Mouse (Mus musculus) c-Kit-positive CD71-negative TER-119-negative erythroid progenitor cells, embryonic 14.5 days (primary cell): ENCODE results near the gene Trappc12.
"Not testable (repeated sequence)": the region's sequence is repeated elsewhere in the genome, so short reads cannot be mapped to it uniquely, and the experiment has no call there.

Experiments
- DNase-seq: peaks from one replicate; pipeline ENCODE4 v3.0.0-alpha.2; 2013; ENCODE audit warnings: low read depth

Gene Trappc12

GRCm38 (mm10) chr12:28733520-28734245 is 16.6 kb downstream of the Trappc12 start:
- not testable (repeated sequence) for DNase-seq

DNA sequence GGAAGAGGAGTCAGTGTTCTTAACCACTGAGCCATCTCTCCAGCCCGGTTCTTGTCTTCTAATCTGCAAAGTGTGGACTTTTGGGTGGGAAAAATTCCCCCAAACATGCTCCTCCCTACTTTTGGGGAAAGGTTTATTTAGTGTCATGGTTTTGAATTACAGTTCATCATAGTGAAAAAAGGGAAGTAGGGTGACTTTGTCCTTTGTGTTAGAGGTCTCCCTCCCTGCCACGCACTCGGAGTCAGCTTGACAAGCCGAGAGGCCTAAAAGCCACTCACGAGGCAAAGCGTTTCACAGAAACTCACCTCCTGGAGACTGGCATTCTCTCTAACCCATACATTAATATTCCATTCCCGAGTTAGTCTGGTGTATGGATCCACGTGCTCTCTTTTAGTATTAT is 17.6 kb downstream of the Trappc12 start:
- DNase-seq = no peak

GRCm38 (mm10) chr12:28727061-28727460 is 23.2 kb downstream of the Trappc12 start:
- DNase-seq = no peak

- no peak for DNase-seq
Observed at GRCm38 (mm10) chr12:28726204-28726603, 24.1 kb downstream of the Trappc12 start.

DNA sequence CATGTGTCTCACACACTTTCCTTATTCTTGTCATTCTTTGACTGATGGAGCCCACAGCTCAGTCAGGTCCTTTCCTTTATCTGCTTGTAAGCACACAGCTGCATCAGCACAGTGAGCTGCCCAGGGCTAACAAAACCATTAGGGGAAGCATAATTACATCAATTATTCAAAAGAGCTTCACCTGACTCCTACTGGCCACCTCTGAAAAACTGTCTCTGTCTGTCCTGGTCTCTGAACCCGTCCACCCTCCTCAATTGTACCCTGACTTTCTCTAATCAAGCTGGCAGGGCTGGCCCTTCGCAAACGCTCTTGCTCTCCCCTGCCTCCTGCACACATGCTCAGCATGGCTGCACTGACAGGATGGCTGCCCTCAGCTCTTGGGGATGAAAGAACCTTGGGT is 25.9 kb downstream of the Trappc12 start:
- no peak for DNase-seq

DNA sequence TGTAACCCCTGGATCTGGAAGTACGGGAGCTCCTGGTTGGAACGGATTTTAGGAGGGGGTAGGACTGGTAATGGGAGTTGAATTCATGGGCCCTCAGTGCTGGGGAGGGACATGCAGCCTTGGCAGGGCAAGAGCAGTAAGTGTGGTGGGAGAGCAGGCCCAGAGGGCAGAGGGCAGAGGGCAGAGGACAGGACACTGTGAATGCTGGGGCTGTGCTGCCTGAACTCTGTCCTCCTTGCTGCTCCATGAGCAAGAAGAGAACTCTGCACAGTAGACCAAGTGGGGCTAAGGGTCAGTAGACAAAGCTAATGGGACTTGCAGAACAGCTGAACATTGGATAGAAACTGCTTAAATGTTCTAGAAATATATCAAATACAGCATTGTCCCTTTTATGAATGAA is 32.2 kb downstream of the Trappc12 start:
- no peak for DNase-seq

GRCm38 (mm10) chr12:28717066-28717465 is 33.2 kb downstream of the Trappc12 start:
- DNase-seq = no peak

DNA sequence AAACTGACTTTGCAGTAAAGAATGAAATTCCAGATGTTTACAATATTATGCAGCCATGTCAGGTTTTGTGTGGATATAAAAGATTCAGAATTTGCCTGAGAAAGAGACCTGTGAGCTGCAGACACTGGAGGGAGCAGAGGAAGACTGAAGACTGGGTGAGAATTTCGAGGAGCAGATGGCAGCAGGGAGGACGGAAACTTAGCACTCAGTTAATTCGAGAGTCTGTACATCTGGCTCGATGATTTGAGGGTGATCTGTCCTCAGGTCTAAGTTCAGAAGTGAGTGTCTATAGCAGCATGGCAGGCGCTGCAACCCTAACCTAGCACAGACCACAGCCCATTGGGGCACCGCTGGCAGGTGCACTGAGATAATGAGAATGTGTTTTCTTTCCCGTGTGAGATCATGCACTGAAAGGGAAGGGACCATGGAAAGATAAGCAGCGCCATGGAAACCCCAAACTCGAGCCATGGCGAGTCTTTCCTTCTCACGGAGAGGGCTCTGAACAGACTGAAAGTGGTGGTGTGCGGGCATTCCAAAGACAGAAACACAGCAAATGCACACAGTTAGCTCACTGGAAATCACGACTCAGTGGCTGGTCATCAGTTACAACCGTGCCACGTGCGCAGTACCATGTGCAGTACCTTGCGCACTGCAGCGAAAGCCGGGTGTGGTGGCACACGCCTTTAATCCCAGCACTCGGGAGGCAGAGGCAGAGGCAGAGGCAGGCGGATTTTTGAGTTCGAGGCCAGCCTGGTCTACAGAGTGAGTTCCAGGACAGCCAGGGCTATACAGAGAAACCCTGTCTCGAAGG is 35.2 kb downstream of the Trappc12 start:
- no peak for DNase-seq

GRCm38 (mm10) chr12:28710566-28711185 is 39.6 kb downstream of the Trappc12 start:
- DNase-seq = no peak

DNA sequence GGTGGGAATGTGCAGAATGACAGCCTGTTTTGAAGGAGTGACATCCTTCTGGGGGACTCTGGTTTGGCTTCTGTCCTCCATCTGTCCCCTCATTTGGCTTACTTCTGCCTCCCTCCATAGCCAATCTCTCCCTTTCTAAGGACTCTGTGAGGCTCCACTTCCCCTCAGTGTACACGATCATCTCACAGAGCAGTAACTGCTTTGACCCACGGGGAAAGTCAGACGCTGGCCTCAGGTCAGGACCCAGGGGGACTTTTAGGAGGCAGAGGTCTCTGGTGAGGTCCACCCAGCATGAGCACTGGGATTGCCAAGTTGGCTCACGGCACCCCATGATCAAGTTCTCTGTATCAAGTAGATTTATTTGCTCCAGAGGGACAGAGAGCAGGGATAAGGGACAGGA is 42.1 kb downstream of the Trappc12 start:
- no peak for DNase-seq

DNA sequence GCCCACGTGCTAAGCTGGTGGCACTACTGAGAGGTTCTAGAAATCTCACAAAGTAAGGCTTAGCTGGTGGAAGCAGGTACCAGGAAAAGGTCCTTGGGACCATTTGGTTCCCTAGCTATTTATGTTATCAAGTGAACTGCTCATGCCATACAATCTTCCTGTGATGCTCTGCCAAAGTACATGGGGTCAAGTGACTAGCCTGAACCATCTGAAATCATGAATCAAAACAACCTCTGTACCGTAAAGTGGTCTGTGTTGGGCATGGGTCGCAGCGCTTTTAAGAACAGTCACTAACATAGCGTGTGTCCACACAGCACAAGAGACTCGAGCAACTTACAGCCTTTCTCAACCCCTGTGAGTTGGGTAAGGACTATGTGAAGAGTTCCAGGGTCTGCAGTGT is 45.1 kb downstream of the Trappc12 start:
- DNase-seq = no peak

- DNase-seq = no peak
Observed at GRCm38 (mm10) chr12:28704381-28704780, 45.9 kb downstream of the Trappc12 start.

GRCm38 (mm10) chr12:28701302-28701701 is 49.0 kb downstream of the Trappc12 start:
- no peak for DNase-seq

GRCm38 (mm10) chr12:28700561-28701025 is 49.7 kb downstream of the Trappc12 start:
- DNase-seq = no peak

GRCm38 (mm10) chr12:28700101-28700511 is 50.2 kb downstream of the Trappc12 start:
- DNase-seq = no peak

- peak; percentile 60 for DNase-seq
Observed at GRCm38 (mm10) chr12:28699656-28700055, 50.6 kb downstream of the Trappc12 start.

DNA sequence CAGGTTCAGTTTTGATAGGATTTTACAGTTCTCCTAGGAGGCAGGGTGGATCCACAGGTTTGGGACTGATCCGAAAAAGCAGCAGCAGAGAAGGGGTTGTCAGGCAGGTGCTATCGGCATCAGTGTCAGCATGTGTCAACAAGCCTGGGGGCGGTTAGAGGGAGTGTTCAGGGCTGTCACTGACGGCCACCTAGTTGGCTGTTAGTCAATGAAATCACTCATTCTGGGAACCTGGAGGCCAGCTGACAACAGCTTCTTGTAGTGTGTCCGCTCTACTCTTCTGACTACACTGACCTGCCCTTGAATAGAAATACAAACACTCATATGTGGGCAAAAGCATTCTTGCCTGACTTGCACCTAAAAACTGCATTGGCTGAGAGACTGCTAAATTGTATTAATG is 51.2 kb downstream of the Trappc12 start:
- no peak for DNase-seq

- no peak for DNase-seq
Observed at GRCm38 (mm10) chr12:28697821-28698595, 52.3 kb downstream of the Trappc12 start.

DNA sequence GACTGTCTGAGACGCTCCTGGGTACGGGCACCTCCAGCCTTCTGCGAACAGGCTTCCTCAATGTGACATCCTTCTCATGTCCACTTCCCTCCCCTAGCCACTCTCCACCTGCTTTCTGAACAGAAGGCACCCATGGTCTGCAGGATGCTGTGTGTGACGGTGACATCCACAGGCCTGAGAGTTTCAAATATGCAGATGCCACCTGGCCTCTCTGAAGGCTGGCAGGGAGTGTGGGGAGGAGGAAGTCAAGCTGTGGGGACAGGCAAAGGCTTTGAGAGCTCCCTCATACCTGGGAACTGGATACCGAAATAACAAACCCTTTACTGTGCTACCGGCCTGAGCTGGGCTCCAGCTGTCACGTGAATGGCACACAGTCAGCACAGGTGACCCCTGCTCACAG is 55.5 kb downstream of the Trappc12 start:
- DNase-seq = no peak

- DNase-seq = no peak
Observed at GRCm38 (mm10) chr12:28694231-28694630, 56.0 kb downstream of the Trappc12 start.

DNA sequence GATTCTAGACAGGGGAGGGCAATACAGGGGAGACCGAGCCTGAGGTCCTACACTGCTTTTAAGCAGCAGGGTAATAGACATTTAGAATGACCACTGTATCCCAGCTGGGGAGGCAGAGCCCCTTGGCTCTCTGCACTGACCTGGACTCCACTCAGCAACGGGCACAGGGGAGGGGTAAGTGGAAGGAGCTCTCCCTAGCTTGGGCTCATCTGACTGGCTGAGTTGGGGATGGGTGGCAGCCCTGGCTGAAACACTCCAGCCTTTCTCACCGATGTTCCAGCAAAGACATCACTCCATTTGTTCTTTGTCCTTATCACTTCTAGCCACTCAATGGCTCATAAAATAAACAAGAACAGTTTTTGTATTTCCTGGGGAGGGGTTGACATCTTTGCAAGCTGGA is 56.5 kb downstream of the Trappc12 start:
- DNase-seq = no peak

GRCm38 (mm10) chr12:28690730-28691129 is 59.5 kb downstream of the Trappc12 start:
- no peak for DNase-seq
